Mouse (Mus musculus): Measurements from ENCODE around the gene Olfr612. TPM values are rescaled to one million over a fixed set of nuclear protein-coding genes. Genes with fewer than 3 reads are reported as not detected.

The Olfr612 gene
- not detected for polyA plus RNA-seq (2015; fragmentation: Illumina TruSeq; extraction: RNeasy Lipid Tissue Mini Kit (QIAGEN cat#74804); ENCODE audit: insufficient read depth, low read depth, low replicate concordance)

DNA sequence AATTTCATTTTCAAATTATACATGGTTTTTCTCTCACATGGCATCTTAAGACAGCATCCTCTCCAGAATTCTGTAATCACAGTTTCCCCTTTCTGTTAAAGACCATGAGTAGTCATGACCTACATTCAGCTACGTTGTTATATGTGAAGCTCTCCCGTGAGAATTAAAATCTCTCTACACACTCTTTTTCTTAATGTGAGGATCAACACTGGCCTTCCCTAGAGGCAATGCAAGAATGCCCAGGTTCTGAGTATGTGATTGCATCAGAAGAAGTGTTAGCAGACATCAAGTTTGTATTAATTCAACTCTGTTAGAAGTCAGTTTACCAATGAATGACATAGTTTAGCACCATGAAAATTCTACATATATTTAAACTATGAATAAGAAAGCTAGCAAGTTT is at the start of gene Olfr612:
Olfr612 (minus strand) TSS at position 101 of the 400 bp plus-strand sequence.

DNA sequence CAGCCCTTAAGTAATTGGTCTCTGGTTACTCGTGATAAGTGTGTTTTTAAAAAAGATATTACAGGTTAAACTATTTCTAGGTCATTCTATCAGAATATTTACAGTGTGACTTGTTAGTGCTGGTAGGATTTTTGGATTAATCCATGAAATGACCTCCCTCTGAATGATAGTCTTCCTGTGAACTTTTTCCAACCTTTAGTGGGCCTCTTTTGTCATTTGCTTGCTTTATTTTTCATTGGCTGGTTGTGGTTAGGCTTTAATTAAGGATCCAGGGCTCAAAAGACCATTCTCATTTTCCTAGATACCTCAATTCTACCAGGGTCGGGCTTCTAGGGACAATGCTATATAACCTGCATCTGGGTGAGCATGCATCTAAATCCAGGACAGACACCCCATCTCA is 47.3 kb upstream of the Olfr612 start, which contains the start of gene Olfr618:
Olfr618 (plus strand) TSS at position 301 of the 400 bp plus-strand sequence.

DNA sequence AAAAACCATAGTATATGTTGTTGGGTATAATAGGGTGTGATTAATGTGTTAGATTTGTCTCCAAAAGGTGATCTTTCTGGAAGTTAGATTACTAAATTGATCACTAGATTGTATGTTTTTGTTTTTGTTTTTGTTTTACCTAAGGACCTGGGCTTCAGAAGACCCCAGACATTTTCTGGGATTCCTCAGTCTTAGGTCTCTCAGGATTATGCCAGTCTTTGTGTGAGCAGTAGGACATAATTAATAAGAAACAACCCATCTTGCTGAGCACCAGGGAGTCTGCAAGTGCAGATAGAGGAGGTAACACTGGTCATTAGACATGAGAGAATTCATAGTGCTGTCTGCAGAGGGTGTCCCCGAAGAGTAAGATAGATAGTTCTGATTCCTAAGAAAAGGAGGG is 30.2 kb upstream of the Olfr612 start, which contains the start of gene Olfr617:
Olfr617 (plus strand) TSS at position 301 of the 400 bp plus-strand sequence.

DNA sequence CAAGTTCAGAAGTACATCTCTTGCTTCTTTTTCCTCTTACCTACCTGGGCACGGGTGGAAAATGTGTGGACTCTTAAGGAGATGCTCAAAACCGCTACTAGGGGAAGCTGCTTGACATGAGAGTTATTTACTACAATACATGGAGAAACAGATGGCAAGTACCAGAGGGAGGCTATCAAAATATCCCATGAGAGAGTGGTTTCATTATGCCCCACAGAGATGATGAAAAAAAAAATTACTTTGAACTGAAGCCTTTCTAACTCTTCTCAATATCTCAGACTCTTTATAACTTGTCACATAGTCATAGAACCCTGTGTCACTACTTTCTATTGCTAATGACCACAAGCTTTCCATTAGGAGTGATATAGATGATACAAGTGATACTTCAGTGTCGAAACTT is 26.5 kb upstream of the Olfr612 start, which contains the start of gene Olfr616:
Olfr616 (minus strand) TSS at position 101 of the 400 bp plus-strand sequence.

DNA sequence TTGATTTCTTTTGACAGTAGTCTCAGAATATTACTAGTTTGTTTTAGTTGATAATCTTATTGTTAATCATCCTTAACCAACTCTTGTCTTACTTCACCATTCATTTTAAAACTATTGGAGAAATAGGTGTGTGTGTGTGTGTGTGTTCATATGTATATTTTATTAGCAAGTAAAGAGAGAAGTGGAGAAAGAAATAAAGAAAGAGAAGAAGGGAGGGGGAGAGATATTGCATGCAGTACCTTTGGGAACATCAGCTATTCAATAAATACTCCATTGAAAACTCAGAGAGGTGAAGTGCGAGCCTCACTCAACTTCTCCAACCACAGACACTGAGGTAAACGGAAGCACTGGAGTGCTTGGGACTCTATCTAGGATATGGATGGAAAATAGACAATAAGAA is 13.3 kb upstream of the Olfr612 start, which contains the start of gene Olfr615:
Olfr615 (plus strand) TSS at position 301 of the 400 bp plus-strand sequence.

DNA sequence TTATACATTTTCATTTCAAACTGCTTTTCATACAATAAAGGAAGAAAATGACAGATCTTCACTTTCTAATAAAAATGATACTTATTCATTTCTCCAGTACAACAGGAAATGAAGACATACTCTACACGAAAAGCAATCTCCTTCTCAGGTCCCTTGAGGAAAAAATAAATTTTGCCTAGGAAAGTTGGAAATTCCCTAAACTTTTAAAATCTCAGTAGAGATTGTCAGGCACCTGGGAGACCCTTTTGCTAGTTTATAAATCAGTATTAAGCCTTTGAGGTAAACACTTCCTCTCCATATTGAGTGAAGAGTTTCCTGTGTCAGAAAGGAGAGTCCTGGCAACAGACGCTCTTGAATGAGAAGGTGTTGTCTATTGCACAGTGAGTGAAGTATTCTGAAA is 5.3 kb upstream of the Olfr612 start, which contains the start of gene Olfr613:
Olfr613 (plus strand) TSS at position 301 of the 400 bp plus-strand sequence.

DNA sequence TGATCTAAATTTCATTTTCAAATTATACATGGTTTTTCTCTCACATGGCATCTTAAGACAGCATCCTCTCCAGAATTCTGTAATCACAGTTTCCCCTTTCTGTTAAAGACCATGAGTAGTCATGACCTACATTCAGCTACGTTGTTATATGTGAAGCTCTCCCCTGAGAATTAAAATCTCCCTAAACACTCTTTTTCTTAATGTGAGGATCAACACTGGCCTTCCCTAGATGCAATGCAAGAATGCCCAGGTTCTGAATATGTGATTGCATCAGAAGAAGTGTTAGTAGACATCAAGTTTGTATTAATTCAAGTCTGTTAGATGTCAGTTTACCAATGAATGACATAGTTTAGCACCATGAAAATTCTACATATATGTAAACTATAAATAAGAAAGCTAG is 21.8 kb downstream of the Olfr612 start, which contains the start of gene Olfr611:
Olfr611 (minus strand) TSS at position 101 of the 400 bp plus-strand sequence.

DNA sequence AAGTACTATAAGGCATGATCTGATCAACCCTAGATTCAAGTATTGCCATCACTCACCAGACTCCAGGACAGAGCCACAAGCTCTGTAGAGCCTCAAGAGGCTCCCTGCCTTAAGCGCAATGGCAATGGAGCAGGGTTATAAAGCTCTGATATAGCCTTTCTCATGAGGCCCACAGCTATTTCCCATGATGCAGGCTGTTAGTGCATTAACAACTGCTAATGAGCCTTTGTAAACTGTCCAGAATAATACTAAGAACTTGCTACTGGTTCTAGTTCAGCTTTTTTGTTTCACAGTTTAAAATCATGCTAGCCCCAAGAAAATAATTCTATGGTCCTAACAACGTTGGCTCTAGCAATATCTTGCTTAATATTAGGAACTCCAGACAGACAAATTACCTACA is 30.5 kb downstream of the Olfr612 start, which contains the start of gene Olfr610:
Olfr610 (minus strand) TSS at position 101 of the 400 bp plus-strand sequence.

DNA sequence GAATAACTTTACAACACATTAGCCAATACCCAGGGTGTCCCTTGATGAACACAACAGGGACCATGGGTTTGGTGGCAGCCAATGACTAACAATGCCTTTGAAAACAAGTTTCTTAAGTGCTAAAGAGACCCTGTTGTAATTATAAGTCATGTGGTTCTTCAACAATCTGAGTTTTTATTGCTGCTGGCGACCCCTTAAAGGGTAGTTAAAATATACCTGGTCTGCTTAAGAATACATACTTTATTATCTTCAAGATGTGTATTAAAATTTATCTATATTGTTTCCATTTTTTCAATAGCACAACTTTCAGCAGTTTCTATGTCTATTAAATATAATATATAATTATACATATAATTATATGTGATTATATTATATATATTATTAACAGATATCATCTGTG is 44.6 kb downstream of the Olfr612 start, which contains the start of gene Olfr609:
Olfr609 (minus strand) TSS at position 101 of the 400 bp plus-strand sequence.

Other genes with a start within 250 kb of the Olfr612 start
- not detected for gene Olfr596, start 237.1 kb downstream of the Olfr612 start, polyA plus RNA-seq (2015; fragmentation: Illumina TruSeq; extraction: RNeasy Lipid Tissue Mini Kit (QIAGEN cat#74804); ENCODE audit: insufficient read depth, low read depth, low replicate concordance)
- gene Olfr597, start 226.4 kb downstream of the Olfr612 start, polyA plus RNA-seq (2015; fragmentation: Illumina TruSeq; extraction: RNeasy Lipid Tissue Mini Kit (QIAGEN cat#74804); ENCODE audit: insufficient read depth, low read depth, low replicate concordance) = not detected
- not detected for gene Olfr598, start 219.1 kb downstream of the Olfr612 start, polyA plus RNA-seq (2015; fragmentation: Illumina TruSeq; extraction: RNeasy Lipid Tissue Mini Kit (QIAGEN cat#74804); ENCODE audit: insufficient read depth, low read depth, low replicate concordance)
- not detected for gene Olfr599, start 206.8 kb downstream of the Olfr612 start, polyA plus RNA-seq (2015; fragmentation: Illumina TruSeq; extraction: RNeasy Lipid Tissue Mini Kit (QIAGEN cat#74804); ENCODE audit: insufficient read depth, low read depth, low replicate concordance)
- gene Olfr600, start 193.0 kb downstream of the Olfr612 start, polyA plus RNA-seq (2015; fragmentation: Illumina TruSeq; extraction: RNeasy Lipid Tissue Mini Kit (QIAGEN cat#74804); ENCODE audit: insufficient read depth, low read depth, low replicate concordance) = not detected
- gene Olfr601, start 180.1 kb downstream of the Olfr612 start, polyA plus RNA-seq (2015; fragmentation: Illumina TruSeq; extraction: RNeasy Lipid Tissue Mini Kit (QIAGEN cat#74804); ENCODE audit: insufficient read depth, low read depth, low replicate concordance) = not detected
- not detected for gene Olfr603, start 156.5 kb downstream of the Olfr612 start, polyA plus RNA-seq (2015; fragmentation: Illumina TruSeq; extraction: RNeasy Lipid Tissue Mini Kit (QIAGEN cat#74804); ENCODE audit: insufficient read depth, low read depth, low replicate concordance)
- not detected for gene Usp17lc, start 127.6 kb downstream of the Olfr612 start, polyA plus RNA-seq (2015; fragmentation: Illumina TruSeq; extraction: RNeasy Lipid Tissue Mini Kit (QIAGEN cat#74804); ENCODE audit: insufficient read depth, low read depth, low replicate concordance)
- not detected for gene Olfr605, start 97.3 kb downstream of the Olfr612 start, polyA plus RNA-seq (2015; fragmentation: Illumina TruSeq; extraction: RNeasy Lipid Tissue Mini Kit (QIAGEN cat#74804); ENCODE audit: insufficient read depth, low read depth, low replicate concordance)
- gene Olfr606, start 93.7 kb downstream of the Olfr612 start, polyA plus RNA-seq (2015; fragmentation: Illumina TruSeq; extraction: RNeasy Lipid Tissue Mini Kit (QIAGEN cat#74804); ENCODE audit: insufficient read depth, low read depth, low replicate concordance) = not detected
- gene Olfr607, start 78.6 kb downstream of the Olfr612 start, polyA plus RNA-seq (2015; fragmentation: Illumina TruSeq; extraction: RNeasy Lipid Tissue Mini Kit (QIAGEN cat#74804); ENCODE audit: insufficient read depth, low read depth, low replicate concordance) = not detected
- gene Olfr608, start 72.8 kb downstream of the Olfr612 start, polyA plus RNA-seq (2015; fragmentation: Illumina TruSeq; extraction: RNeasy Lipid Tissue Mini Kit (QIAGEN cat#74804); ENCODE audit: insufficient read depth, low read depth, low replicate concordance) = not detected
- not detected for gene Olfr609, start 44.7 kb downstream of the Olfr612 start, polyA plus RNA-seq (2015; fragmentation: Illumina TruSeq; extraction: RNeasy Lipid Tissue Mini Kit (QIAGEN cat#74804); ENCODE audit: insufficient read depth, low read depth, low replicate concordance)
- gene Olfr610, start 30.6 kb downstream of the Olfr612 start, polyA plus RNA-seq (2015; fragmentation: Illumina TruSeq; extraction: RNeasy Lipid Tissue Mini Kit (QIAGEN cat#74804); ENCODE audit: insufficient read depth, low read depth, low replicate concordance) = not detected
- gene Olfr611, start 21.9 kb downstream of the Olfr612 start, polyA plus RNA-seq (2015; fragmentation: Illumina TruSeq; extraction: RNeasy Lipid Tissue Mini Kit (QIAGEN cat#74804); ENCODE audit: insufficient read depth, low read depth, low replicate concordance) = not detected
- gene Olfr613, start 5.4 kb upstream of the Olfr612 start, polyA plus RNA-seq (2015; fragmentation: Illumina TruSeq; extraction: RNeasy Lipid Tissue Mini Kit (QIAGEN cat#74804); ENCODE audit: insufficient read depth, low read depth, low replicate concordance) = not detected
- not detected for gene Olfr615, start 13.4 kb upstream of the Olfr612 start, polyA plus RNA-seq (2015; fragmentation: Illumina TruSeq; extraction: RNeasy Lipid Tissue Mini Kit (QIAGEN cat#74804); ENCODE audit: insufficient read depth, low read depth, low replicate concordance)
- gene Olfr616, start 26.4 kb upstream of the Olfr612 start, polyA plus RNA-seq (2015; fragmentation: Illumina TruSeq; extraction: RNeasy Lipid Tissue Mini Kit (QIAGEN cat#74804); ENCODE audit: insufficient read depth, low read depth, low replicate concordance) = not detected
- not detected for gene Olfr617, start 30.3 kb upstream of the Olfr612 start, polyA plus RNA-seq (2015; fragmentation: Illumina TruSeq; extraction: RNeasy Lipid Tissue Mini Kit (QIAGEN cat#74804); ENCODE audit: insufficient read depth, low read depth, low replicate concordance)
- not detected for gene Olfr618, start 47.4 kb upstream of the Olfr612 start, polyA plus RNA-seq (2015; fragmentation: Illumina TruSeq; extraction: RNeasy Lipid Tissue Mini Kit (QIAGEN cat#74804); ENCODE audit: insufficient read depth, low read depth, low replicate concordance)
- not detected for gene Olfr619, start 57.9 kb upstream of the Olfr612 start, polyA plus RNA-seq (2015; fragmentation: Illumina TruSeq; extraction: RNeasy Lipid Tissue Mini Kit (QIAGEN cat#74804); ENCODE audit: insufficient read depth, low read depth, low replicate concordance)
- not detected for gene Olfr620, start 69.8 kb upstream of the Olfr612 start, polyA plus RNA-seq (2015; fragmentation: Illumina TruSeq; extraction: RNeasy Lipid Tissue Mini Kit (QIAGEN cat#74804); ENCODE audit: insufficient read depth, low read depth, low replicate concordance)
- not detected for gene Olfr622, start 100.0 kb upstream of the Olfr612 start, polyA plus RNA-seq (2015; fragmentation: Illumina TruSeq; extraction: RNeasy Lipid Tissue Mini Kit (QIAGEN cat#74804); ENCODE audit: insufficient read depth, low read depth, low replicate concordance)
- gene Olfr623, start 121.0 kb upstream of the Olfr612 start, polyA plus RNA-seq (2015; fragmentation: Illumina TruSeq; extraction: RNeasy Lipid Tissue Mini Kit (QIAGEN cat#74804); ENCODE audit: insufficient read depth, low read depth, low replicate concordance) = not detected
- gene Olfr624, start 128.5 kb upstream of the Olfr612 start, polyA plus RNA-seq (2015; fragmentation: Illumina TruSeq; extraction: RNeasy Lipid Tissue Mini Kit (QIAGEN cat#74804); ENCODE audit: insufficient read depth, low read depth, low replicate concordance) = not detected
- not detected for gene Olfr625-ps1, start 140.0 kb upstream of the Olfr612 start, polyA plus RNA-seq (2015; fragmentation: Illumina TruSeq; extraction: RNeasy Lipid Tissue Mini Kit (QIAGEN cat#74804); ENCODE audit: insufficient read depth, low read depth, low replicate concordance)
- gene Olfr243, start 172.0 kb upstream of the Olfr612 start, polyA plus RNA-seq (2015; fragmentation: Illumina TruSeq; extraction: RNeasy Lipid Tissue Mini Kit (QIAGEN cat#74804); ENCODE audit: insufficient read depth, low read depth, low replicate concordance) = not detected
- gene Olfr628, start 187.7 kb upstream of the Olfr612 start, polyA plus RNA-seq (2015; fragmentation: Illumina TruSeq; extraction: RNeasy Lipid Tissue Mini Kit (QIAGEN cat#74804); ENCODE audit: insufficient read depth, low read depth, low replicate concordance) = not detected
- gene Olfr629, start 202.2 kb upstream of the Olfr612 start, polyA plus RNA-seq (2015; fragmentation: Illumina TruSeq; extraction: RNeasy Lipid Tissue Mini Kit (QIAGEN cat#74804); ENCODE audit: insufficient read depth, low read depth, low replicate concordance) = not detected
- gene Olfr630, start 214.6 kb upstream of the Olfr612 start, polyA plus RNA-seq (2015; fragmentation: Illumina TruSeq; extraction: RNeasy Lipid Tissue Mini Kit (QIAGEN cat#74804); ENCODE audit: insufficient read depth, low read depth, low replicate concordance) = not detected
- gene Olfr69, start 228.9 kb upstream of the Olfr612 start, polyA plus RNA-seq (2015; fragmentation: Illumina TruSeq; extraction: RNeasy Lipid Tissue Mini Kit (QIAGEN cat#74804); ENCODE audit: insufficient read depth, low read depth, low replicate concordance) = not detected
- not detected for gene Olfr68, start 237.0 kb upstream of the Olfr612 start, polyA plus RNA-seq (2015; fragmentation: Illumina TruSeq; extraction: RNeasy Lipid Tissue Mini Kit (QIAGEN cat#74804); ENCODE audit: insufficient read depth, low read depth, low replicate concordance)
- gene Olfr67, start 249.1 kb upstream of the Olfr612 start, polyA plus RNA-seq (2015; fragmentation: Illumina TruSeq; extraction: RNeasy Lipid Tissue Mini Kit (QIAGEN cat#74804); ENCODE audit: insufficient read depth, low read depth, low replicate concordance) = not detected

Data from pancreas, adult 10 weeks (tissue).